Mouse (Mus musculus): Measurements from ENCODE around the gene Rassf5.
"Not testable (repeated sequence)": the region's sequence is repeated elsewhere in the genome, so short reads cannot be mapped to it uniquely, and the experiment has no call there.

Gene Rassf5

GRCm38 (mm10) chr1:131178083-131178482 is 67.0 kb downstream of the Rassf5 start:
- no peak for ATAC-seq (ENCODE audit: low TSS enrichment)

GRCm38 (mm10) chr1:131177249-131177648 is 67.8 kb downstream of the Rassf5 start:
- ATAC-seq (ENCODE audit: low TSS enrichment) = no peak

- ATAC-seq (ENCODE audit: low TSS enrichment) = no peak
Observed at GRCm38 (mm10) chr1:131175819-131176218, 69.2 kb downstream of the Rassf5 start.

GRCm38 (mm10) chr1:131175189-131175588 is 69.9 kb downstream of the Rassf5 start:
- no peak for ATAC-seq (ENCODE audit: low TSS enrichment)

- ATAC-seq (ENCODE audit: low TSS enrichment) = no peak
Observed at GRCm38 (mm10) chr1:131174299-131174861, 70.7 kb downstream of the Rassf5 start.

GRCm38 (mm10) chr1:131173809-131174208 is 71.2 kb downstream of the Rassf5 start:
- ATAC-seq (ENCODE audit: low TSS enrichment) = peak; percentile 57

- ATAC-seq (ENCODE audit: low TSS enrichment) = no peak
Observed at GRCm38 (mm10) chr1:131173001-131173400, 72.1 kb downstream of the Rassf5 start.

- ATAC-seq (ENCODE audit: low TSS enrichment) = peak; percentile 94
Observed at GRCm38 (mm10) chr1:131167612-131168011, 77.4 kb downstream of the Rassf5 start.

- ATAC-seq (ENCODE audit: low TSS enrichment) = no peak
Observed at GRCm38 (mm10) chr1:131164427-131164826, 80.6 kb downstream of the Rassf5 start.

GRCm38 (mm10) chr1:131161091-131161490 is 84.0 kb downstream of the Rassf5 start:
- no peak for ATAC-seq (ENCODE audit: low TSS enrichment)

GRCm38 (mm10) chr1:131159573-131160327 is 85.3 kb downstream of the Rassf5 start:
- not testable (repeated sequence) for ATAC-seq (ENCODE audit: low TSS enrichment)

GRCm38 (mm10) chr1:131155456-131155855 is 89.6 kb downstream of the Rassf5 start:
- ATAC-seq (ENCODE audit: low TSS enrichment) = no peak

- peak; percentile 99 for ATAC-seq (ENCODE audit: low TSS enrichment)
Observed at GRCm38 (mm10) chr1:131153018-131153629, 91.9 kb downstream of the Rassf5 start, which contains the start of gene Eif2d. Gene Eif2d (plus strand): TSS chr1:131153181.

GRCm38 (mm10) chr1:131149496-131149895 is 95.6 kb downstream of the Rassf5 start:
- ATAC-seq (ENCODE audit: low TSS enrichment) = no peak

GRCm38 (mm10) chr1:131146181-131146614 is 98.9 kb downstream of the Rassf5 start:
- no peak for ATAC-seq (ENCODE audit: low TSS enrichment)

GRCm38 (mm10) chr1:131145222-131145621 is 99.8 kb downstream of the Rassf5 start:
- not testable (repeated sequence) for ATAC-seq (ENCODE audit: low TSS enrichment)

GRCm38 (mm10) chr1:131142472-131142871 is 102.6 kb downstream of the Rassf5 start:
- ATAC-seq (ENCODE audit: low TSS enrichment) = no peak

- ATAC-seq (ENCODE audit: low TSS enrichment) = no peak
Observed at GRCm38 (mm10) chr1:131141449-131141848, 103.6 kb downstream of the Rassf5 start.

GRCm38 (mm10) chr1:131139102-131140095 is 105.7 kb downstream of the Rassf5 start:
- ATAC-seq (ENCODE audit: low TSS enrichment) = no peak

- ATAC-seq (ENCODE audit: low TSS enrichment) = peak; percentile 91
Observed at GRCm38 (mm10) chr1:131138191-131139016, 106.7 kb downstream of the Rassf5 start, which contains the start of gene Dyrk3. Gene Dyrk3 (minus strand): TSS chr1:131138340.

GRCm38 (mm10) chr1:131137717-131138118 is 107.3 kb downstream of the Rassf5 start:
- ATAC-seq (ENCODE audit: low TSS enrichment) = peak; percentile 45
